Mouse (Mus musculus) myocyte (in vitro differentiated cells): Measurements from ENCODE around the gene Spsb1. TPM values are rescaled to one million over a fixed set of nuclear protein-coding genes. Genes with fewer than 3 reads are reported as not detected.

Source experiments
- H3K27me3 ChIP-seq: one replicate; pipeline ENCODE4 v1.6.1; 2011; ENCODE audit not compliant: control insufficient read depth, insufficient read depth, insufficient read length
- H3K36me3 ChIP-seq: one replicate; pipeline ENCODE4 v1.6.1; 2011; ENCODE audit not compliant: control insufficient read depth, insufficient read depth
- H3K4me2 ChIP-seq: one replicate; pipeline ENCODE4 v1.6.1; 2011; ENCODE audit warnings: low read depth, control low read depth
- H3K4me3 ChIP-seq: one replicate; pipeline ENCODE4 v1.5.1; 2011; ENCODE audit warnings: mild to moderate bottlenecking, control low read depth, moderate library complexity
- H3K79me2 ChIP-seq: one replicate; pipeline ENCODE4 v1.6.1; 2011; ENCODE audit not compliant: control insufficient read depth, insufficient read depth
- H3ac ChIP-seq: one replicate; pipeline ENCODE4 v1.6.1; 2011; ENCODE audit not compliant: control insufficient read depth, insufficient read length
- CEBPB ChIP-seq: IDR thresholded peaks from 2 replicates; pipeline ENCODE4 v1.6.1; 2011; ENCODE audit warnings: mild to moderate bottlenecking, moderate library complexity; ENCODE audit not compliant: poor library complexity, insufficient read depth, severe bottlenecking
- E2F4 ChIP-seq: IDR thresholded peaks from one replicate; pipeline ENCODE4 v1.6.1; 2011; ENCODE audit warnings: mild to moderate bottlenecking, control low read depth, moderate library complexity; ENCODE audit not compliant: insufficient read depth
- MAX ChIP-seq: IDR thresholded peaks from one replicate; pipeline ENCODE4 v1.6.1; 2011; ENCODE audit warnings: low read depth, mild to moderate bottlenecking, control low read depth
- MYOD1 ChIP-seq, 3 experiments: IDR thresholded peaks; one replicate each; pipeline ENCODE4 v1.6.1; 2011; ENCODE audit warnings: control low read depth in 2 of 3, low read depth in 2 of 3, mild to moderate bottlenecking in 2 of 3, moderate library complexity in 1 of 3; ENCODE audit not compliant: insufficient read length in 2 of 3, control insufficient read depth in 1 of 3
- MYOG ChIP-seq, 3 experiments: IDR thresholded peaks; one replicate each; pipeline ENCODE4 v1.6.1; 2011; ENCODE audit warnings: control low read depth in 2 of 3, low read depth in 2 of 3, mild to moderate bottlenecking in 2 of 3; ENCODE audit not compliant: insufficient read length in 2 of 3, control insufficient read depth in 1 of 3, insufficient read depth in 1 of 3
- POLR2A ChIP-seq: IDR thresholded peaks from one replicate; pipeline ENCODE4 v1.6.1; 2011; ENCODE audit warnings: low read depth, mild to moderate bottlenecking, control low read depth, moderate library complexity; ENCODE audit not compliant: insufficient read length
- POLR2AphosphoS2 ChIP-seq: IDR thresholded peaks from one replicate; pipeline ENCODE4 v1.6.1; 2011; ENCODE audit warnings: low read depth, control low read depth; ENCODE audit not compliant: insufficient read length
- REST ChIP-seq: IDR thresholded peaks from one replicate; pipeline ENCODE4 v1.6.1; 2011; ENCODE audit warnings: mild to moderate bottlenecking, control low read depth, moderate library complexity; ENCODE audit not compliant: insufficient read depth, insufficient read length
- SRF ChIP-seq: IDR thresholded peaks from one replicate; pipeline ENCODE4 v1.6.1; 2011; ENCODE audit warnings: low read depth; ENCODE audit not compliant: control insufficient read depth, insufficient read length
- TCF12 ChIP-seq: IDR thresholded peaks from one replicate; pipeline ENCODE4 v1.6.1; 2011; ENCODE audit warnings: mild to moderate bottlenecking, control low read depth; ENCODE audit not compliant: poor library complexity, insufficient read depth, severe bottlenecking
- TCF3 ChIP-seq: IDR thresholded peaks from one replicate; pipeline ENCODE4 v1.6.1; 2011; ENCODE audit warnings: low read depth, control low read depth; ENCODE audit not compliant: insufficient read length
- USF1 ChIP-seq: IDR thresholded peaks from one replicate; pipeline ENCODE4 v1.6.1; 2011; ENCODE audit warnings: low read depth, mild to moderate bottlenecking, control low read depth, moderate library complexity
- polyA plus RNA-seq: library from polyadenylated mRNA; unstranded; fragments of >200 nt; fragmentation: generic; extraction: Trizol; gene quantifications from one replicate; pipeline ENCODE4 v1.2.1, GENCODE M21; 2012; ENCODE audit warnings: missing spikeins

Spsb1 gene
- polyA plus RNA-seq, 1 experiment = 22.6 TPM

GRCm38 (mm10) chr4:149986671-149987417, 32.0 kb upstream of the Spsb1 start:
- Histone ChIP-seq H3K4me3 (no peak overlapping the region), H3K36me3 (no peaks in the 10 kb centered on the region), H3ac (no peak overlapping the region), H3K27me3 (no peaks in the 10 kb centered on the region), H3K4me2 (no peak overlapping the region), H3K79me2 (no peaks in the 10 kb centered on the region)
- no peak for TF ChIP-seq USF1
- TF ChIP-seq POLR2AphosphoS2 = no peak
- TF ChIP-seq CEBPB = no peak
- no peak for TF ChIP-seq TCF3

GRCm38 (mm10) chr4:149983921-149984645, 29.2 kb upstream of the Spsb1 start:
- TF ChIP-seq MYOD1 (IDR thresholded peaks at IDR 0.05; ENCODE audit: control insufficient read depth in 1 of 3, insufficient read length in 2 of 3, low read depth in 2 of 3) (no peak), TCF12 (no peak), MYOG (IDR thresholded peaks at IDR 0.05; ENCODE audit: control insufficient read depth in 1 of 3, insufficient read depth in 1 of 3, insufficient read length in 2 of 3, low read depth in 2 of 3) (no peak), USF1 (no peak), REST (no peak), POLR2AphosphoS2 (no peak), TCF3 (no peak), MAX (no peak), E2F4 (no peak), SRF (no peak), POLR2A (no peak), CEBPB (no peak)
- Histone ChIP-seq H3K4me3 (no peak overlapping the region), H3K27me3 (no peaks in the 10 kb centered on the region), H3K36me3 (no peaks in the 10 kb centered on the region), H3K4me2 (no peak overlapping the region), H3ac (no peak overlapping the region), H3K79me2 (no peaks in the 10 kb centered on the region)

- no peak overlapping the region for H3ac ChIP-seq
- H3K4me3 ChIP-seq = no peak overlapping the region
- no peaks in the 10 kb centered on the region for H3K79me2 ChIP-seq
- TF ChIP-seq MYOG (IDR thresholded peaks at IDR 0.05; ENCODE audit: control insufficient read depth in 1 of 3, insufficient read depth in 1 of 3, insufficient read length in 2 of 3, low read depth in 2 of 3) (no peak), POLR2A (no peak), TCF3 (no peak), TCF12 (no peak)
- H3K4me2 ChIP-seq = no peak overlapping the region
- no peaks in the 10 kb centered on the region for H3K27me3 ChIP-seq
- no peaks in the 10 kb centered on the region for H3K36me3 ChIP-seq
Observed at GRCm38 (mm10) chr4:149982154-149982553, 27.3 kb upstream of the Spsb1 start.

- Histone ChIP-seq H3K79me2 (no peaks in the 10 kb centered on the region), H3ac (no peak overlapping the region), H3K4me3 (no peak overlapping the region), H3K27me3 (no peaks in the 10 kb centered on the region), H3K36me3 (no peaks in the 10 kb centered on the region), H3K4me2 (peak overlapping the region; percentile 68)
- TF ChIP-seq USF1 = peak; percentile 19
- no peak for TF ChIP-seq MYOD1 (IDR thresholded peaks at IDR 0.05; ENCODE audit: control insufficient read depth in 1 of 3, insufficient read length in 2 of 3, low read depth in 2 of 3)
- TF ChIP-seq CEBPB = peak; percentile 86
Observed at GRCm38 (mm10) chr4:149979819-149980308, 25.0 kb upstream of the Spsb1 start.

GRCm38 (mm10) chr4:149978820-149979219, 24.0 kb upstream of the Spsb1 start:
- Histone ChIP-seq H3ac (no peak overlapping the region), H3K4me3 (no peak overlapping the region), H3K4me2 (no peak overlapping the region), H3K79me2 (no peaks in the 10 kb centered on the region), H3K27me3 (no peaks in the 10 kb centered on the region), H3K36me3 (no peaks in the 10 kb centered on the region)
- no peak for TF ChIP-seq TCF12
- no peak for TF ChIP-seq SRF
- no peak for TF ChIP-seq E2F4
- TF ChIP-seq MAX = no peak
- TF ChIP-seq MYOG (IDR thresholded peaks at IDR 0.05; ENCODE audit: control insufficient read depth in 1 of 3, insufficient read depth in 1 of 3, insufficient read length in 2 of 3, low read depth in 2 of 3) = no peak
- no peak for TF ChIP-seq TCF3
- no peak for TF ChIP-seq CEBPB
- no peak for TF ChIP-seq MYOD1 (IDR thresholded peaks at IDR 0.05; ENCODE audit: control insufficient read depth in 1 of 3, insufficient read length in 2 of 3, low read depth in 2 of 3)
- no peak for TF ChIP-seq REST
- TF ChIP-seq USF1 = no peak
- no peak for TF ChIP-seq POLR2AphosphoS2
- no peak for TF ChIP-seq POLR2A
